ENCODE assay signal across 18 mouse cellular contexts in genomic region chr9:83967439-83968050, GRCm38 (mm10).
"Had no signal": no experiment of that assay in that cellular context is flagged by ENCODE, and none has a peak within 500 bp of the region (broad histone marks: within the 10 kb centered on the region; RNA-seq: fewer than 3 reads in every experiment).

No protein-coding gene starts in this region.

- ATAC-seq: liver, postnatal 0 days; lung, postnatal 0 days; midbrain, embryonic 13.5 days; midbrain, embryonic 16.5 days had no signal

- H3K4me1 ChIP-seq: megakaryocyte, embryonic 14.5 days; midbrain, embryonic 10.5 days had no signal

- H3K4me2 ChIP-seq: kidney, embryonic 15.5 days; lung, embryonic 14.5 days; midbrain, embryonic 13.5 days; neural tube, embryonic 13.5 days had no signal

- H3K27me3 ChIP-seq: kidney, embryonic 15.5 days; megakaryocyte, embryonic 14.5 days; midbrain, embryonic 13.5 days; neural tube, embryonic 13.5 days had no signal

- H3K9me3 ChIP-seq: kidney, embryonic 15.5 days; midbrain, embryonic 10.5 days; midbrain, embryonic 13.5 days; neural tube, embryonic 13.5 days had no signal

- H3K9ac ChIP-seq: kidney, embryonic 15.5 days; liver, embryonic 14.5 days; liver, postnatal 0 days; lung, embryonic 14.5 days; midbrain, embryonic 13.5 days; neural tube, embryonic 13.5 days had no signal

- H3K4me3 ChIP-seq: kidney, embryonic 15.5 days; left cerebral cortex, adult 2 months; megakaryocyte, embryonic 14.5 days; midbrain, embryonic 10.5 days; midbrain, embryonic 13.5 days; myocyte; neural tube, embryonic 13.5 days had no signal

- DNase-seq: kidney, postnatal 10 days; kidney, postnatal 36 days; layer of hippocampus, postnatal 36 days; liver, postnatal 0 days; lung, embryonic 14.5 days; lung, postnatal 36 days; thymus, adult 18-20 months; thymus, postnatal 36 days had no signal

- H3K27ac ChIP-seq: kidney, embryonic 15.5 days; left cerebral cortex, adult 2 months; liver, embryonic 14.5 days; midbrain, embryonic 10.5 days; midbrain, embryonic 13.5 days; neural tube, embryonic 13.5 days had no signal

- H3K36me3 ChIP-seq: kidney, embryonic 15.5 days; midbrain, embryonic 10.5 days; midbrain, embryonic 13.5 days; neural tube, embryonic 13.5 days had no signal
